Mouse (Mus musculus) liver, embryonic 16.5 days (tissue): Measurements from ENCODE around the gene Acap2. TPM values are rescaled to one million over a fixed set of nuclear protein-coding genes. Genes with fewer than 3 reads are reported as not detected.

Experiments
- ATAC-seq: fragments of 200-750 bp; cut with Nextera tagmentation; 2 replicates; pipeline ENCODE4 v1.8.0; 2017; ENCODE audit warnings: low read depth, mild to moderate bottlenecking, moderate number of reproducible peaks, moderate library complexity
- H3K27ac ChIP-seq: fragments of 300-500 bp; sonication (generic); 2 replicates; pipeline ENCODE4 v1.5.1; 2014; ENCODE audit warnings: mild to moderate bottlenecking, low read length
- H3K27me3 ChIP-seq: fragments of 300-500 bp; sonication (generic); 2 replicates; pipeline ENCODE4 v1.6.1; 2014; ENCODE audit warnings: low read depth, low read length, mixed read lengths; ENCODE audit not compliant: control insufficient read depth, insufficient read depth
- H3K36me3 ChIP-seq: fragments of 300-500 bp; sonication (generic); 2 replicates; pipeline ENCODE4 v1.6.1; 2014; ENCODE audit warnings: mild to moderate bottlenecking; ENCODE audit not compliant: control insufficient read depth, insufficient read depth
- H3K4me1 ChIP-seq: fragments of 300-500 bp; sonication (generic); 2 replicates; pipeline ENCODE4 v1.6.1; 2014; ENCODE audit warnings: low read depth, low read length, mixed read lengths; ENCODE audit not compliant: control insufficient read depth
- H3K4me2 ChIP-seq: fragments of 300-500 bp; sonication (generic); 2 replicates; pipeline ENCODE4 v1.6.1; 2014; ENCODE audit warnings: low read depth, low read length, mixed read lengths
- H3K4me3 ChIP-seq: fragments of 300-500 bp; sonication (generic); 2 replicates; pipeline ENCODE4 v1.5.1; 2014; ENCODE audit warnings: low read depth, mild to moderate bottlenecking, low read length
- H3K9ac ChIP-seq: fragments of 300-500 bp; sonication (generic); 2 replicates; pipeline ENCODE4 v1.6.1; 2014; ENCODE audit warnings: low read depth, low read length
- H3K9me3 ChIP-seq: fragments of 300-500 bp; sonication (generic); replicated peaks from 2 replicates; pipeline ENCODE4 v1.6.1; 2016; ENCODE audit warnings: low read length; ENCODE audit not compliant: control insufficient read depth
- WGBS: fragments of 180-500 bp; shearing (Covaris S2); extraction: QIAGEN DNeasy Blood & Tissue Kit; methylation state at CpG from one replicate; pipeline ENCODE4 v1.1.7; 2014; ENCODE audit not compliant: insufficient replicate concordance; 5-methylcytosine and 5-hydroxymethylcytosine counted together
- polyA plus RNA-seq: library from polyadenylated mRNA; unstranded; fragments of >200 nt; fragmentation: Nextera tagmentation; extraction: Ambion mirVana; gene quantifications from 2 replicates; pipeline ENCODE4 v1.2.1, GENCODE M21; 2015

The Acap2 gene
- polyA plus RNA-seq, 1 experiment from 2014 or later: 5.6 TPM

DNA sequence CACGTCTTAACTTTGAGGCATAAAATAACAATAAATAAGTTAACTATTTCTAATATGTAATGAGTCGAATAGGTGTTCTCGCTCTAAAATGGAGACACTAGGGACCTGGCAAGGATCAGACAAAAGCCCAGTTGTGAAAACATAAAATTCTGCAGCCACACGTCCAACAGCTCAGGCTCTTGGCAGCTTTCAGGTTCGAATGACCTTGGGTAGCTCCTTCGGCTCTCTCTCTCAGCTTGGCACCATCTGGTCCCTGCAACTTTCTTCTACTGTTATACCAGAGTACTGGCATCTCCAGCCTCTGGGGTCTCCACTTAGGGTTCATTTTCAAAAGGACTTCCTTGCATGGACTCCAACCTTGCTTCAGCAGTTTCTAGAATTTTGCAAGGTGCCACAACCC lies 53.3 kb downstream of the Acap2 start:
- Histone ChIP-seq H3K9me3 (no peaks in the 10 kb centered on the region), H3K4me2 (no peak overlapping the region), H3K27me3 (no peaks in the 10 kb centered on the region), H3K27ac (no peak overlapping the region), H3K36me3 (no peaks in the 10 kb centered on the region), H3K4me3 (no peak overlapping the region), H3K9ac (no peak overlapping the region), H3K4me1 (no peaks in the 10 kb centered on the region)
- no peak for ATAC-seq
- WGBS: 70% methylated on average over 6 of the region's 6 CpGs

DNA sequence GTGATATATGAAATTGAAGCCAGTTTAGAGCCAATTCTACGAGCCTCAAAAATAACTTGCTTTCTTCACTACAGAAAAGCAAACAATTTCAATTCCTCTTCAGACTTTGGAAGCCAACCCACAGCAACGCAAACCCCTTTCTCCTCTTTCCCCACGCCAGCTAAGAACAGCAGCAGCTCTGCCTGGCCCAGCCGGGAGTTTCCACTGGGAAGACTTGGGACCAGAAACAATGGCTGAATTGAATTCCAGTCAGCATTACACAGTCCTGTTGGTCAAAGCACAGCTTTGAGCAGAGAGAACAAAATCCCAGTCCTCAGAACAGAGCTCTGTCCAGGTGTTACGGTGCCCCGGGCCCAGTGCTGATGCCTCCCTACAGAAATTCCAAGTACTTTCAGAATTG lies 59.1 kb downstream of the Acap2 start:
- Histone ChIP-seq H3K9me3 (no peaks in the 10 kb centered on the region), H3K27me3 (no peaks in the 10 kb centered on the region), H3K4me1 (no peaks in the 10 kb centered on the region), H3K36me3 (no peaks in the 10 kb centered on the region), H3K9ac (no peak overlapping the region), H3K4me3 (no peak overlapping the region), H3K27ac (no peak overlapping the region), H3K4me2 (no peak overlapping the region)
- WGBS: 79% methylated on average over 6 of the region's 6 CpGs
- no peak for ATAC-seq

DNA sequence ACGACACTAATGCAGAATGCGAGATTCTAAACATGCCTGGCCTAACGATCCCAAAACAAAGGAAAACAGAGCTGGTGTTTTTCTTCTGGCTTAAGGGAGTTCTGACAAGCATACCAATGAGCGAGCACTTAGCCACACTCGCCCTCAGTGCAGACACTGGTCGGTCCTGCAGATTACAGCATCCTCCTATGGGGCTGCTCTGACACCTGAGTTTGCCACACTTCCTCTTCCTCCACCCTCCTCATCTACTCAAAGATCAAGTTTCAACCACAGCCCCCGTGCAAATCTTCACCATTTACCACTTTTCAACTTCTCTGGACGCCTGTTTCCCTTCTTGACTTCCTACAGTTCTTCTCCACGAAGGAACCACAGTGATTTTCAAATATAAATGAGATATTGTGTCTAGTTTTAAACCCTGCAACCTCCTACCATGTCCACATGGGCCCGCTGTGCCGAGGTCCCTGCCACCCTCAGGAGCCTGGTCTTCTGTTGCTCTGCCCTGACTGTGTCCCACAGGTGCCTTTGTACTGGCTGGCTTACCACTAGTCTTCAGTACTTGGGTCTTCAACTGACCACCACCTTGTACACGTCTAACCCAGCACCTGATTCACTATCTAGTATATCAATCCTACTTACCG lies 64.3 kb downstream of the Acap2 start:
- no peak overlapping the region for H3K4me2 ChIP-seq
- no peaks in the 10 kb centered on the region for H3K36me3 ChIP-seq
- no peaks in the 10 kb centered on the region for H3K27me3 ChIP-seq
- no peak overlapping the region for H3K4me3 ChIP-seq
- no peaks in the 10 kb centered on the region for H3K9me3 ChIP-seq
- H3K27ac ChIP-seq: no peak overlapping the region
- H3K9ac ChIP-seq: no peak overlapping the region
- no peak for ATAC-seq
- no peaks in the 10 kb centered on the region for H3K4me1 ChIP-seq
- WGBS: 48% methylated on average over 13 of the region's 13 CpGs

DNA sequence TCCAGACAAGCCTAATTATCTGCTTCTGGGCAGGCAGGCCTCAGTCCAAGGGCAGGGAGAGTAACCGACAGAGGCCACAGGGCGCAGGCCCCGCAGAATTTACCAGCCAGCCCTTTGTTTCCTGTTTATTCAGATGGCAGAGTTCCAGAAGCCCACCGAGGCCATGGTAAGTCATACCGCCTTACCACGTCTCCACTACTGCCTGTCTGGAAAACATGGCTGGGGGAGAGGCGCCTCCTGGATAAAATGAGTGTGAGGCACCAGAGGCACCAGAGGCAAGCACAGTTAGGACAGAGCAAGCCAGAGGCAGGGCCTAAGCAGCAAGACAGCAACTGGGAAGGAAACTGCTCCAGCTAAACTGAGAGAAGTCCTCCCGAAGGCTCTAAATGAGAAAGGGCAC lies 65.5 kb downstream of the Acap2 start:
- Histone ChIP-seq H3K27me3 (no peaks in the 10 kb centered on the region), H3K9me3 (no peaks in the 10 kb centered on the region), H3K4me1 (no peaks in the 10 kb centered on the region; the same call in 1 of the 2 replicates), H3K4me3 (no peak overlapping the region), H3K36me3 (no peaks in the 10 kb centered on the region), H3K9ac (no peak overlapping the region), H3K27ac (no peak overlapping the region), H3K4me2 (no peak overlapping the region)
- no peak for ATAC-seq
- 53% methylated on average over 8 of the region's 8 CpGs for WGBS

DNA sequence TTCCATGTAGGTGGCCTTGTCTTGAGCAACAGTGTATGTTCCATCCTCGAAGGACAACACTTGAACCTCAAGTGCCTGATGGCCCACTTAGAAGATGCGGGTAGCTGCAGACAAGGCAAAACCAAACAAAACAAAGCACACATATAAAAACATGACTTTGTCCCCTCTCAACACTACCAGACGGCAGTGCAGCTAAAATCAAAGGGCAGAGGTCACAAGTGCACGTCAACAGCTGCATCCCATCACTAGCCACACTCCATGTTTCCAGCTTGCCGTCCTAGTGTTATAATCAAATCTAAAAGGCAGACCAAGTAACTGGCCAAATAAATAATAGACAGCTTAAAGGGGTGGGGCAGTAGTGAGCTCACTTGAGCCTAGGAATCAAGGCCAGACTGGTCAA lies 69.5 kb downstream of the Acap2 start:
- 61% methylated on average over 5 of the region's 5 CpGs for WGBS
- H3K27ac ChIP-seq: no peak overlapping the region
- ATAC-seq: no peak
- H3K36me3 ChIP-seq: peaks cover 4% of the 10 kb centered on the region; the same call in 1 of the 2 replicates
- no peaks in the 10 kb centered on the region; the same call in 1 of the 2 replicates for H3K4me1 ChIP-seq
- H3K4me2 ChIP-seq: no peak overlapping the region
- H3K9me3 ChIP-seq: no peaks in the 10 kb centered on the region
- no peak overlapping the region for H3K4me3 ChIP-seq
- no peaks in the 10 kb centered on the region for H3K27me3 ChIP-seq
- H3K9ac ChIP-seq: no peak overlapping the region

DNA sequence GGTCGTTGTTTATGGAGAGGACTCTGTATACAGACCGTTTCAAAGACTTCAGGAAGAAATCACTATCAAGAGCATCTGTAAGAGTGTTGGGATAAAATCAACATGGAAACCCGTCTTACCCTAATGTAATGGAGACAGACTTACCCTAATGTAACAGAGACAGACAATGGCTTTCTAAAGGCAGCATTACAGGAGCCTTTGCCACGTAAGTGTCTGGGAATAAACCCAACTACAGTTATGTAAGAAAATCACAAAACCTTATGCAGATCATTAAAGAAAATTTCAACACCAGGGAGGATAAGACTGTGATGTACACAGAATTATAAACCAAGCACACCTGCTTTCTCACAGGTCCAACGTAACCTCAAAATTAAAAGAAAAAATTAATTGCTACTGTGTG lies 72.9 kb downstream of the Acap2 start:
- no peak for ATAC-seq
- WGBS: 68% methylated on average over 5 of the region's 5 CpGs
- Histone ChIP-seq H3K4me1 (no peaks in the 10 kb centered on the region; the same call in 1 of the 2 replicates), H3K36me3 (peaks cover 4% of the 10 kb centered on the region; the same call in 1 of the 2 replicates), H3K9me3 (no peaks in the 10 kb centered on the region), H3K27ac (no peak overlapping the region), H3K4me3 (no peak overlapping the region), H3K27me3 (no peaks in the 10 kb centered on the region), H3K9ac (no peak overlapping the region), H3K4me2 (no peak overlapping the region)

DNA sequence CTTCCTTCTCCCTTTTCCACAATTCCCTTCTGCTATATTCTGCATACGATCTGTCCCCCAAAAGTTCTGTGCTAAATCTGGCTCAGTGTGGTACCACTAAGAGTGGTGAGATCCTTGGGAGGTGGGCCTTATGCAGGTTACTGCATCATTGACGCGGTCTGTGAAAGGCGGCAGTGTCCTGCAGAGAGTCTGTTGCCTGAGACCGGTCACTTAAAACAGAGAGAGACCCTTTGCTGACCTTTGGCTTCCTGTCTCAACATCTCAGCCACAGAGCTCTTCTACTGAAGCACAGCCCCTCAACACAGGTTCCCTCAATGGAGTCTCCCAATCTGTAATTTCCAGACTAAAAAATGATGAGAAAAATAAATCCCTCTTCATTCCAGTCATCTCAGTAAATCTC lies 76.1 kb downstream of the Acap2 start:
- Histone ChIP-seq H3K4me1 (no peaks in the 10 kb centered on the region), H3K27ac (no peak overlapping the region), H3K4me3 (no peak overlapping the region), H3K36me3 (peaks cover 4% of the 10 kb centered on the region; the same call in 1 of the 2 replicates), H3K9me3 (no peaks in the 10 kb centered on the region), H3K27me3 (no peaks in the 10 kb centered on the region), H3K4me2 (no peak overlapping the region), H3K9ac (no peak overlapping the region)
- WGBS: 77% methylated on average over 5 of the region's 5 CpGs
- ATAC-seq: no peak

DNA sequence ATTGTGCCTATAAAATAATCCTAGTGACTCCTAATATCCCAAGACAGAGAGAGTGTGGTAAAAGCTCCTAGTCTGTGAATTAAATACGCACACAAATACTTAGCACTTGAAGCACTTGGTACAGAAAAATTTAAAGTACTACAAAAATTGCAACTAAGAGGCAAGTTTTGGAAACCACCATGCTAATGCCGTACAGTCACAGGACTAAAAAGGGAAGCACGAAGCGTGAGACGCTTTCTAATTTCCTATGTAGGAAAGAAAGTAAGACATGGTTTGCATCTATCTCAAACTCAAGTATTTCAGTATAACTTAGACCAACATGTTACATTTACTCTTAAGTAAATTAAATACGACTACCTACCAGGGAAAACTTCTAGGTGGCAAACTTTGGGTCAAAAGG lies 79.4 kb downstream of the Acap2 start:
- ATAC-seq: no peak
- no peaks in the 10 kb centered on the region for H3K9me3 ChIP-seq
- WGBS: 80% methylated on average over 6 of the region's 6 CpGs

DNA sequence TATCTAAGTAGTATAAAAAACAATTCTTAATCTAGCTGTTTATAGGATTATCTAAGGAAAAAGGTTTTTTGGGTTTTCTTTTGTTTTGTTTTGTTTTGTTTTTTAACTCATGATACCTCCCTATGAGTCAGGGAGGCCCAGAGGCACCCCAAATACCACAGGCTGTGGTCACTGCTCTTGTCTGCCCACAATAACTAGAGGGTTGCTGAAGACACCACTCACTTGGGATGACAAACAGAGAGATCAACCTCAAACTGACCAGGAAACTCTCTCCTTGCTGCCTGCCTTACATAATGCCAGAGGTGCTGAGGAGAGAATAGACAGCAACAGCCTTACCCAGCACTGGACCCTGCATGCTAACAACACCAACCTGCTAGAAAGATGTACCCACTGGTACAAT lies 87.4 kb downstream of the Acap2 start:
- Histone ChIP-seq H3K4me2 (no peak overlapping the region), H3K36me3 (peaks cover 17% of the 10 kb centered on the region), H3K9ac (no peak overlapping the region), H3K4me1 (no peaks in the 10 kb centered on the region), H3K4me3 (no peak overlapping the region), H3K27me3 (no peaks in the 10 kb centered on the region), H3K9me3 (no peaks in the 10 kb centered on the region), H3K27ac (no peak overlapping the region)
- no peak for ATAC-seq

More for the DNA sequence above, 79.4 kb downstream of the Acap2 start:
- no peak overlapping the region for H3K4me2 ChIP-seq
- no peak overlapping the region for H3K27ac ChIP-seq
- H3K4me1 ChIP-seq: no peaks in the 10 kb centered on the region
- no peak overlapping the region for H3K4me3 ChIP-seq
- H3K36me3 ChIP-seq: no peaks in the 10 kb centered on the region
- no peaks in the 10 kb centered on the region for H3K27me3 ChIP-seq
- H3K9ac ChIP-seq: no peak overlapping the region
